In genomic region chr6:115650476-115651427, GRCm38 (mm10) we compare ENCODE assay signal across 10 mouse cellular contexts. TPM values are rescaled to one million over a fixed set of nuclear protein-coding genes. Genes with fewer than 3 reads are reported as not detected.
A peak's percentile ranks its signal among the peaks of the same experiment; 100 is the strongest.
DNase-seq lines count a peak whose midpoint lies in the region; ATAC-seq and TF ChIP-seq lines count a peak whose summit lies in the region.
"Had no signal": no experiment of that assay in that cellular context is flagged by ENCODE, and none has a peak within 500 bp of the region (broad histone marks: within the 10 kb centered on the region; RNA-seq: fewer than 3 reads in every experiment).

No protein-coding gene starts in this region.

- TF ChIP-seq RAD21 in MEL (IDR thresholded peaks at IDR 0.05; ENCODE audit: low read depth, low read length) = no peak

- H3K4me1 ChIP-seq in ES-Bruce4 (ENCODE audit: control insufficient read depth, insufficient read depth, low read length) (peaks cover 8% of the 10 kb centered on the region), MEL (ENCODE audit: control insufficient read depth in 1 of 2, insufficient read depth in 2 of 2, low read length in 2 of 2) (peaks cover 41 to 44% of the 10 kb centered on the region in 2 experiments)
- H3K4me1 ChIP-seq in heart, embryonic 13.5 days = peaks cover 57% of the 10 kb centered on the region

- peak; percentile 68 for TF ChIP-seq EP300 in ES-Bruce4 (IDR thresholded peaks at IDR 0.05; ENCODE audit: insufficient read depth, low read depth, low read length)
- no peak for TF ChIP-seq EP300 in MEL (IDR thresholded peaks at IDR 0.05; ENCODE audit: low read depth in 1 of 2, low read length in 2 of 2)

- H3K4me3 ChIP-seq in ES-Bruce4 (ENCODE audit: low read depth, low read length) (0 out of 2 replicates have a peak overlapping the region, but pooled peaks have one; percentile 3), MEL (ENCODE audit: control insufficient read depth in 1 of 2, insufficient read depth in 1 of 2, low read depth in 2 of 2, low read length in 2 of 2) (peak overlapping the region in 1 of 2 experiments; percentile 62; a peak in 2 of 4 replicates)
- no peak overlapping the region for H3K4me3 ChIP-seq in heart, embryonic 13.5 days

- TF ChIP-seq POLR2A in ES-Bruce4 (IDR thresholded peaks at IDR 0.05; ENCODE audit: insufficient read depth, low read length) (no peak), MEL (IDR thresholded peaks at IDR 0.05; ENCODE audit: control insufficient read depth in 1 of 2, insufficient read depth in 1 of 2, low read depth in 1 of 2, low read length in 2 of 2, poor library complexity in 1 of 2) (no peak)

- H3K27ac ChIP-seq in ES-Bruce4 (ENCODE audit: insufficient read depth, low read length) (peak overlapping the region; percentile 94), MEL (ENCODE audit: control insufficient read depth, low read depth, low read length) (peak overlapping the region; percentile 46)
- peak overlapping the region; percentile 79 for H3K27ac ChIP-seq in heart, embryonic 13.5 days (replicated peaks)

- peak overlapping the region; percentile 37 for H3K4me2 ChIP-seq in heart, embryonic 13.5 days

- peaks cover 63% of the 10 kb centered on the region for H3K79me2 ChIP-seq in MEL (ENCODE audit: control insufficient read depth, insufficient read depth, low read length, poor library complexity)

- peak; percentile 71 for DNase-seq in MEL (ENCODE audit: low read depth, low spot score)
- DNase-seq in lung, postnatal 10 days = peak; percentile 28
- DNase-seq in layer of hippocampus, adult 9-10 months (ENCODE audit: low spot score) = no peak
- no peak for DNase-seq in retina, embryonic 14.5 days (ENCODE audit: low spot score)
- no peak for DNase-seq in cerebellum, postnatal 36 days
- no peak for DNase-seq in frontal cortex, postnatal 36 days (ENCODE audit: low spot score in 2 of 2)
- DNase-seq: cerebellum, adult 9-10 months; retina, postnatal 1 day had no signal

- no peaks in the 10 kb centered on the region for H3K9me3 ChIP-seq in ES-Bruce4 (replicated peaks; ENCODE audit: control insufficient read depth, insufficient read depth, low read length, poor library complexity, severe bottlenecking)
- no peaks in the 10 kb centered on the region for H3K9me3 ChIP-seq in MEL (replicated peaks; ENCODE audit: insufficient read depth, low read length)
- no peaks in the 10 kb centered on the region for H3K9me3 ChIP-seq in heart, embryonic 13.5 days

- TF ChIP-seq CTCF in ES-Bruce4 (IDR thresholded peaks at IDR 0.05; ENCODE audit: low read depth, low read length) (no peak), MEL (IDR thresholded peaks at IDR 0.05 in 2 of 3, conservative IDR thresholded peaks at IDR 0.05 in 1 of 3; ENCODE audit: control insufficient read depth in 1 of 3, insufficient read depth in 1 of 3, low read depth in 2 of 3, low read length in 3 of 3, poor library complexity in 1 of 3, severe bottlenecking in 1 of 3) (no peak)

- ATAC-seq in heart, embryonic 13.5 days (ENCODE audit: extremely low read depth, insufficient number of reproducible peaks, low FRiP score, low TSS enrichment) = no peak

- WGBS in heart, embryonic 13.5 days = 36% methylated on average over 5 of the region's 5 CpGs

- no peaks in the 10 kb centered on the region for H3K27me3 ChIP-seq in ES-Bruce4 (ENCODE audit: control insufficient read depth, insufficient read depth, low read length, poor library complexity, severe bottlenecking)
- no peaks in the 10 kb centered on the region for H3K27me3 ChIP-seq in MEL (ENCODE audit: control insufficient read depth in 1 of 2, insufficient read depth in 2 of 2, low read length in 2 of 2)
- no peaks in the 10 kb centered on the region for H3K27me3 ChIP-seq in heart, embryonic 13.5 days (replicated peaks)

- H3K9ac ChIP-seq in ES-Bruce4 (ENCODE audit: low read depth, poor library complexity, severe bottlenecking) (no peak overlapping the region), MEL (ENCODE audit: control insufficient read depth, low read depth, low read length, poor library complexity, severe bottlenecking) (peak overlapping the region; percentile 27)
- peak overlapping the region; percentile 59; the same call in 1 of the 2 replicates for H3K9ac ChIP-seq in heart, embryonic 13.5 days

- no peaks in the 10 kb centered on the region for H3K36me3 ChIP-seq in ES-Bruce4 (ENCODE audit: control insufficient read depth, insufficient read depth, low read length, poor library complexity, severe bottlenecking)
- peaks cover 0 to 59% of the 10 kb centered on the region in 2 experiments; a peak in 3 of 4 replicates for H3K36me3 ChIP-seq in MEL (ENCODE audit: control insufficient read depth in 1 of 2, insufficient read depth in 2 of 2, low read length in 2 of 2)
- peaks cover 9% of the 10 kb centered on the region for H3K36me3 ChIP-seq in heart, embryonic 13.5 days

TF ChIP-seq in MEL, 35 proteins besides CTCF, POLR2A, EP300 and RAD21:
- TF ChIP-seq GABPA (IDR thresholded peaks at IDR 0.05; ENCODE audit: low read depth, low read length) = no peak
- no peak for TF ChIP-seq ZNF384 (IDR thresholded peaks at IDR 0.05; ENCODE audit: low read depth, low read length)
- peak; percentile 44; the same call in 1 of the 2 replicates for TF ChIP-seq GATA1 (IDR thresholded peaks at IDR 0.05; ENCODE audit: low read depth, low read length)
- 0 out of 2 replicates have a peak, but pooled peaks have one; percentile 14 for TF ChIP-seq MYC (IDR thresholded peaks at IDR 0.05; ENCODE audit: low read depth, low read length)
- no peak for TF ChIP-seq RCOR1 (IDR thresholded peaks at IDR 0.05; ENCODE audit: low read depth, low read length)
- no peak for TF ChIP-seq ZKSCAN1 (IDR thresholded peaks at IDR 0.05; ENCODE audit: low read depth, low read length)
- no peak for TF ChIP-seq TAL1 (IDR thresholded peaks at IDR 0.05; ENCODE audit: low read length)
- TF ChIP-seq ETS1 (IDR thresholded peaks at IDR 0.05; ENCODE audit: low read depth, low read length) = peak; percentile 3; the same call in 1 of the 2 replicates
- no peak for TF ChIP-seq UBTF (IDR thresholded peaks at IDR 0.05; ENCODE audit: borderline replicate concordance, insufficient read depth, low read depth, low read length)
- TF ChIP-seq CHD1 (IDR thresholded peaks at IDR 0.05; ENCODE audit: low read depth, low read length) = 0 out of 2 replicates have a peak, but pooled peaks have one; percentile 4
- TF ChIP-seq MAX (IDR thresholded peaks at IDR 0.05; ENCODE audit: low read length) = no peak
- TF ChIP-seq ELF1 (IDR thresholded peaks at IDR 0.05; ENCODE audit: low read depth, low read length) = no peak
- TF ChIP-seq ZC3H11A (IDR thresholded peaks at IDR 0.05; ENCODE audit: low read depth, low read length) = no peak
- no peak for TF ChIP-seq MAFK (IDR thresholded peaks at IDR 0.05; ENCODE audit: borderline replicate concordance, low read depth, low read length)
- 0 out of 2 replicates have a peak, but pooled peaks have one; percentile 21 for TF ChIP-seq MAZ (IDR thresholded peaks at IDR 0.05; ENCODE audit: low read depth, low read length)
- no peak for TF ChIP-seq HCFC1 (IDR thresholded peaks at IDR 0.05; ENCODE audit: low read depth, low read length)
- TF ChIP-seq SIN3A (IDR thresholded peaks at IDR 0.05; ENCODE audit: low read length) = peak; percentile 52; the same call in 1 of the 2 replicates
- no peak; the same call in 1 of the 2 replicates for TF ChIP-seq MXI1 (IDR thresholded peaks at IDR 0.05; ENCODE audit: low read depth, low read length)
- TF ChIP-seq KAT2A (conservative IDR thresholded peaks at IDR 0.05; ENCODE audit: low read depth, low read length) = no peak
- no peak for TF ChIP-seq USF1 (IDR thresholded peaks at IDR 0.05; ENCODE audit: low read depth, low read length)
- TF ChIP-seq NELFE (IDR thresholded peaks at IDR 0.05; ENCODE audit: low read depth, low read length) = 0 out of 2 replicates have a peak, but pooled peaks have one; percentile 19
- no peak for TF ChIP-seq BHLHE40 (IDR thresholded peaks at IDR 0.05; ENCODE audit: borderline replicate concordance, low read depth, low read length)
- no peak for TF ChIP-seq MYB (IDR thresholded peaks at IDR 0.05; ENCODE audit: low read depth, low read length)
- no peak for TF ChIP-seq USF2 (IDR thresholded peaks at IDR 0.05; ENCODE audit: borderline replicate concordance in 1 of 2, insufficient read depth in 1 of 2, low read depth in 1 of 2, low read length in 2 of 2)
TF ChIP-seq in MEL: peak in this region for 7.

RNA-seq across cellular contexts. Expression of gene Raf1, which starts 25.7 kb away (rescaled TPM):
- polyA plus RNA-seq in ES-Bruce4 (2011; ENCODE audit: insufficient read depth, insufficient read length, low read depth, missing spikeins) (67.7 and 81.1 TPM in 2 replicates), MEL (2012; ENCODE audit: insufficient read depth in 1 of 2, insufficient read length in 2 of 2, low read depth in 1 of 2, low replicate concordance in 2 of 2, missing spikeins in 1 of 2) (10 to 100 TPM in 1 of 2 experiments, not detected in 1; 80.7 TPM)
- total RNA-seq in MEL (2012; rRNA removed) = 79.3 and 79.7 TPM in 2 replicates
- 85.0 and 85.7 TPM in 2 replicates for polyA plus RNA-seq in heart, embryonic 13.5 days (2015; fragmentation: Nextera tagmentation; extraction: Ambion mirVana)

RNA-seq across cellular contexts. Expression of gene Mkrn2, which starts 49.0 kb away (rescaled TPM):
- polyA plus RNA-seq in ES-Bruce4 (2011; ENCODE audit: insufficient read depth, insufficient read length, low read depth, missing spikeins) (45.1 and 45.8 TPM in 2 replicates), MEL (2012; ENCODE audit: insufficient read depth in 1 of 2, insufficient read length in 2 of 2, low read depth in 1 of 2, low replicate concordance in 2 of 2, missing spikeins in 1 of 2) (10 to 100 TPM in 1 of 2 experiments, not detected in 1; 38.1 TPM)
- 13.1 and 15.8 TPM in 2 replicates for total RNA-seq in MEL (2012; rRNA removed)
- 20.2 and 21.9 TPM in 2 replicates for polyA plus RNA-seq in heart, embryonic 13.5 days (2015; fragmentation: Nextera tagmentation; extraction: Ambion mirVana)

RNA-seq across cellular contexts. Expression of gene Mkrn2os, which starts 58.4 kb away (rescaled TPM):
- polyA plus RNA-seq in ES-Bruce4 (2011; ENCODE audit: insufficient read depth, insufficient read length, low read depth, missing spikeins) (not detected in 2 replicates), MEL (2012; ENCODE audit: insufficient read depth in 1 of 2, insufficient read length in 2 of 2, low read depth in 1 of 2, low replicate concordance in 2 of 2, missing spikeins in 1 of 2) (under 1 TPM in 1 of 2 experiments, not detected in 1; 0.46 TPM)
- total RNA-seq in MEL (2012; rRNA removed) = not detected in 2 replicates
- 0.08 and 0.47 TPM in 2 replicates for polyA plus RNA-seq in heart, embryonic 13.5 days (2015; fragmentation: Nextera tagmentation; extraction: Ambion mirVana)

Comparison
In these comparisons a context has a peak if more than half of its experiments do, and no peak if none do; other contexts are left out.
1. DNase-seq: peak in MEL (single experiment) and lung, postnatal 10 days (single experiment); none in layer of hippocampus, adult 9-10 months (single experiment), retina, embryonic 14.5 days (single experiment), cerebellum, postnatal 36 days (0 of 2) and frontal cortex, postnatal 36 days (0 of 2).
2. Peak in every context shown above with its lines, with median percentiles within 50 percentile points of each other: H3K27ac ChIP-seq.